Mouse (Mus musculus): ENCODE results near the gene Nlrc5.
A peak's percentile ranks its signal among the peaks of the same experiment; 100 is the strongest.
"Not testable (repeated sequence)": the region's sequence is repeated elsewhere in the genome, so short reads cannot be mapped to it uniquely, and the experiment has no call there.

Nlrc5 gene

GRCm38 (mm10) chr8:94433981-94434466 is at the start of gene Nlrc5:
Nlrc5 (plus strand) TSS chr8:94434356.
- DNase-seq (ENCODE audit: low spot score): peak; percentile 59

- DNase-seq (ENCODE audit: low spot score): no peak
These were observed 48.5 kb upstream of the Nlrc5 start for GRCm38 (mm10) chr8:94385506-94386213.

GRCm38 (mm10) chr8:94386214-94387026 is 47.7 kb upstream of the Nlrc5 start, which contains the start of gene Herpud1:
Herpud1 (plus strand) TSS chr8:94386438.
- peak; percentile 98 for DNase-seq (ENCODE audit: low spot score)

- DNase-seq (ENCODE audit: low spot score): peak; percentile 86
These were observed 47.0 kb upstream of the Nlrc5 start for GRCm38 (mm10) chr8:94387027-94387684.

GRCm38 (mm10) chr8:94387785-94388184 is 46.4 kb upstream of the Nlrc5 start:
- no peak for DNase-seq (ENCODE audit: low spot score)

GRCm38 (mm10) chr8:94389531-94389930 is 44.6 kb upstream of the Nlrc5 start:
- no peak for DNase-seq (ENCODE audit: low spot score)

GRCm38 (mm10) chr8:94390429-94390828 is 43.7 kb upstream of the Nlrc5 start:
- no peak for DNase-seq (ENCODE audit: low spot score)

GRCm38 (mm10) chr8:94390910-94391309 is 43.2 kb upstream of the Nlrc5 start:
- DNase-seq (ENCODE audit: low spot score): no peak

- peak; percentile 56 for DNase-seq (ENCODE audit: low spot score)
These were observed 42.0 kb upstream of the Nlrc5 start for GRCm38 (mm10) chr8:94392147-94392546.

- DNase-seq (ENCODE audit: low spot score): no peak
These were observed 41.5 kb upstream of the Nlrc5 start for GRCm38 (mm10) chr8:94392648-94393047.

GRCm38 (mm10) chr8:94395851-94396540 is 38.2 kb upstream of the Nlrc5 start:
- no peak for DNase-seq (ENCODE audit: low spot score)

- peak; percentile 59 for DNase-seq (ENCODE audit: low spot score)
These were observed 37.0 kb upstream of the Nlrc5 start for GRCm38 (mm10) chr8:94396964-94397657.

GRCm38 (mm10) chr8:94398587-94398986 is 35.6 kb upstream of the Nlrc5 start:
- no peak for DNase-seq (ENCODE audit: low spot score)

- DNase-seq (ENCODE audit: low spot score): no peak
These were observed 34.7 kb upstream of the Nlrc5 start for GRCm38 (mm10) chr8:94399361-94399953.

- DNase-seq (ENCODE audit: low spot score): not testable (repeated sequence)
These were observed 34.2 kb upstream of the Nlrc5 start for GRCm38 (mm10) chr8:94399957-94400356.

GRCm38 (mm10) chr8:94408443-94409080 is 25.6 kb upstream of the Nlrc5 start:
- DNase-seq (ENCODE audit: low spot score): no peak

GRCm38 (mm10) chr8:94409523-94409922 is 24.6 kb upstream of the Nlrc5 start:
- DNase-seq (ENCODE audit: low spot score): no peak

- DNase-seq (ENCODE audit: low spot score): no peak
These were observed 21.6 kb upstream of the Nlrc5 start for GRCm38 (mm10) chr8:94412518-94412917.

- DNase-seq (ENCODE audit: low spot score): no peak
These were observed 20.6 kb upstream of the Nlrc5 start for GRCm38 (mm10) chr8:94413509-94413908.

GRCm38 (mm10) chr8:94415218-94415617 is 18.9 kb upstream of the Nlrc5 start:
- DNase-seq (ENCODE audit: low spot score): no peak
